In genomic region chr2:92411705-92412104, GRCm38 (mm10) we compare ENCODE assay signal across 18 mouse cellular contexts. TPM values are rescaled to one million over a fixed set of nuclear protein-coding genes. Genes with fewer than 3 reads are reported as not detected.
DNase-seq lines count a peak whose midpoint lies in the region; ATAC-seq and TF ChIP-seq lines count a peak whose summit lies in the region.
"Had no signal": no experiment of that assay in that cellular context is flagged by ENCODE, and none has a peak within 500 bp of the region (broad histone marks: within the 10 kb centered on the region; RNA-seq: fewer than 3 reads in every experiment).

No protein-coding gene starts in this region.

- 88% methylated on average over 10 of the region's 10 CpGs for WGBS in heart, embryonic 10.5 days
- WGBS in midbrain, embryonic 13.5 days: 95% methylated on average over 10 of the region's 10 CpGs

- no peaks in the 10 kb centered on the region for H3K27me3 ChIP-seq in heart, embryonic 10.5 days (ENCODE audit: insufficient read depth, poor library complexity, severe bottlenecking)
- H3K27me3 ChIP-seq in midbrain, embryonic 13.5 days: no peaks in the 10 kb centered on the region
- H3K27me3 ChIP-seq: hindbrain, embryonic 15.5 days; limb, embryonic 13.5 days; midbrain, embryonic 12.5 days had no signal

- no peak overlapping the region for H3K27ac ChIP-seq in heart, embryonic 10.5 days
- H3K27ac ChIP-seq in left cerebral cortex, adult 2 months: peak overlapping the region; percentile 69
- no peak overlapping the region for H3K27ac ChIP-seq in midbrain, embryonic 13.5 days
- H3K27ac ChIP-seq: hindbrain, embryonic 15.5 days; limb, embryonic 13.5 days; midbrain, embryonic 12.5 days had no signal

- H3K4me1 ChIP-seq in heart, embryonic 10.5 days: no peaks in the 10 kb centered on the region
- no peaks in the 10 kb centered on the region for H3K4me1 ChIP-seq in midbrain, embryonic 13.5 days (replicated peaks)
- H3K4me1 ChIP-seq: hindbrain, embryonic 15.5 days; limb, embryonic 13.5 days; midbrain, embryonic 12.5 days had no signal

- intact Hi-C loops in left cerebral cortex, adult 2 months (cut with DNase I): no loop called here

- DNase-seq in heart, postnatal 4 days: peak; percentile 48
- no peak for DNase-seq in heart, embryonic 10.5 days (ENCODE audit: low spot score)
- DNase-seq in left cerebral cortex, adult 2 months (ENCODE audit: extremely low spot score in 1 of 2, low spot score in 2 of 2): no peak
- DNase-seq in left cerebral cortex, adult 18-20 months (ENCODE audit: low spot score in 2 of 2): no peak
- DNase-seq in cerebellum, adult 18-20 months: peak; percentile 81 to 83
- peak; percentile 71 to 81 for DNase-seq in cerebellum, postnatal 14 days
- DNase-seq: gastrocnemius, postnatal 10 days; heart, postnatal 10 days; layer of hippocampus, adult 9-11 months; lung, adult 18-20 months; lung, postnatal 4 days; retina, postnatal 1 day; thymus, postnatal 36 days had no signal

- no peak for ATAC-seq in midbrain, embryonic 13.5 days
- ATAC-seq: intestine, embryonic 16.5 days had no signal

- no peak overlapping the region for H3K9ac ChIP-seq in midbrain, embryonic 13.5 days (replicated peaks)
- H3K9ac ChIP-seq: hindbrain, embryonic 15.5 days; limb, embryonic 13.5 days; midbrain, embryonic 12.5 days had no signal

- peaks cover 94% of the 10 kb centered on the region for H3K36me3 ChIP-seq in heart, embryonic 10.5 days
- peaks cover 97% of the 10 kb centered on the region for H3K36me3 ChIP-seq in midbrain, embryonic 13.5 days

- no peak for TF ChIP-seq CTCF in left cerebral cortex, adult 2 months (IDR thresholded peaks at IDR 0.05)

- no peak overlapping the region for H3K4me2 ChIP-seq in midbrain, embryonic 13.5 days (replicated peaks)
- H3K4me2 ChIP-seq: hindbrain, embryonic 15.5 days; limb, embryonic 13.5 days; midbrain, embryonic 12.5 days had no signal

- no peaks in the 10 kb centered on the region for H3K9me3 ChIP-seq in heart, embryonic 10.5 days
- no peaks in the 10 kb centered on the region for H3K9me3 ChIP-seq in midbrain, embryonic 13.5 days
- H3K9me3 ChIP-seq: hindbrain, embryonic 15.5 days; limb, embryonic 13.5 days; midbrain, embryonic 12.5 days had no signal

- H3K4me3 ChIP-seq in heart, embryonic 10.5 days: no peak overlapping the region
- H3K4me3 ChIP-seq in left cerebral cortex, adult 2 months: no peak overlapping the region
- no peak overlapping the region for H3K4me3 ChIP-seq in midbrain, embryonic 13.5 days (replicated peaks)
- H3K4me3 ChIP-seq: hindbrain, embryonic 15.5 days; limb, embryonic 13.5 days; midbrain, embryonic 12.5 days had no signal

RNA-seq across cellular contexts. Expression of gene Mapk8ip1, which starts 10.6 kb away (rescaled TPM):
- 1 to 10 TPM; 7.9 to 8.1 TPM for total RNA-seq in heart, postnatal 4 days (2021)
- polyA plus RNA-seq in heart, embryonic 10.5 days (2016; fragmentation: Nextera tagmentation; extraction: Ambion mirVana): 7.5 and 18.2 TPM in 2 replicates
- 100 to 1,000 TPM; 340 to 364 TPM for total RNA-seq in left cerebral cortex, adult 2 months (2021)
- 100 to 1,000 TPM; 345 to 351 TPM for total RNA-seq in left cerebral cortex, adult 18-20 months (2021)
- polyA plus RNA-seq in midbrain, embryonic 13.5 days (2015; fragmentation: Nextera tagmentation; extraction: Ambion mirVana): 86.9 and 111 TPM in 2 replicates

RNA-seq across cellular contexts. Expression of gene Cry2, which starts 22.1 kb away (rescaled TPM):
- 10 to 100 TPM; 28.5 TPM for total RNA-seq in heart, postnatal 4 days (2021)
- 21.0 and 23.3 TPM in 2 replicates for polyA plus RNA-seq in heart, embryonic 10.5 days (2016; fragmentation: Nextera tagmentation; extraction: Ambion mirVana)
- total RNA-seq in left cerebral cortex, adult 2 months (2021): 100 to 1,000 TPM; 126 to 129 TPM
- 100 to 1,000 TPM; 124 to 136 TPM for total RNA-seq in left cerebral cortex, adult 18-20 months (2021)
- 35.8 and 36.2 TPM in 2 replicates for polyA plus RNA-seq in midbrain, embryonic 13.5 days (2015; fragmentation: Nextera tagmentation; extraction: Ambion mirVana)

RNA-seq across cellular contexts. Expression of gene 1700029I15Rik, which starts 29.4 kb away (rescaled TPM):
- 1 to 10 TPM; 1.2 to 1.7 TPM for total RNA-seq in heart, postnatal 4 days (2021)
- 0.89 and 2.7 TPM in 2 replicates for polyA plus RNA-seq in heart, embryonic 10.5 days (2016; fragmentation: Nextera tagmentation; extraction: Ambion mirVana)
- total RNA-seq in left cerebral cortex, adult 2 months (2021): 1 to 10 TPM; 5.3 TPM
- 1 to 10 TPM; 3.8 to 5.9 TPM for total RNA-seq in left cerebral cortex, adult 18-20 months (2021)
- 8.0 and 8.9 TPM in 2 replicates for polyA plus RNA-seq in midbrain, embryonic 13.5 days (2015; fragmentation: Nextera tagmentation; extraction: Ambion mirVana)

RNA-seq across cellular contexts. Expression of gene Large2, which starts 37.0 kb away (rescaled TPM):
- under 1 TPM; 0.29 to 0.70 TPM for total RNA-seq in heart, postnatal 4 days (2021)
- 1.6 and 7.0 TPM in 2 replicates for polyA plus RNA-seq in heart, embryonic 10.5 days (2016; fragmentation: Nextera tagmentation; extraction: Ambion mirVana)
- 1 to 10 TPM in 1 of 2 experiments, under 1 TPM in 1; 0.72 to 1.0 TPM for total RNA-seq in left cerebral cortex, adult 2 months (2021)
- 1 to 10 TPM in 1 of 2 experiments, not detected in 1; 1.0 TPM for total RNA-seq in left cerebral cortex, adult 18-20 months (2021)
- polyA plus RNA-seq in midbrain, embryonic 13.5 days (2015; fragmentation: Nextera tagmentation; extraction: Ambion mirVana): 1.5 and 2.5 TPM in 2 replicates

RNA-seq across cellular contexts. Expression of gene Pex16, which starts 37.2 kb away (rescaled TPM):
- 10 to 100 TPM; 20.8 to 22.2 TPM for total RNA-seq in heart, postnatal 4 days (2021)
- polyA plus RNA-seq in heart, embryonic 10.5 days (2016; fragmentation: Nextera tagmentation; extraction: Ambion mirVana): 19.0 and 19.2 TPM in 2 replicates
- 10 to 100 TPM; 33.4 to 37.1 TPM for total RNA-seq in left cerebral cortex, adult 2 months (2021)
- 10 to 100 TPM; 27.3 to 29.1 TPM for total RNA-seq in left cerebral cortex, adult 18-20 months (2021)
- polyA plus RNA-seq in midbrain, embryonic 13.5 days (2015; fragmentation: Nextera tagmentation; extraction: Ambion mirVana): 32.8 and 36.0 TPM in 2 replicates

Comparison
In these comparisons a context has a peak if more than half of its experiments do, and no peak if none do; other contexts are left out.
1. DNase-seq: peak in heart, postnatal 4 days (single experiment), cerebellum, adult 18-20 months (2 of 2) and cerebellum, postnatal 14 days (2 of 2); none in heart, embryonic 10.5 days (single experiment), left cerebral cortex, adult 2 months (0 of 2) and left cerebral cortex, adult 18-20 months (0 of 2).
2. RNA of gene Mapk8ip1, which starts 10.6 kb away (total RNA-seq): 340 to 364 TPM in left cerebral cortex, adult 2 months and 345 to 351 TPM in left cerebral cortex, adult 18-20 months; 7.9 to 8.1 TPM in heart, postnatal 4 days; every median in the first group is over 10 times any median in the second.
3. RNA of gene Cry2, which starts 22.1 kb away (total RNA-seq): 124 to 136 TPM in left cerebral cortex, adult 18-20 months and 126 to 129 TPM in left cerebral cortex, adult 2 months; 28.5 TPM in heart, postnatal 4 days; every median in the first group is over 4 times any median in the second.